In genomic region chr7:91716696-91717095, GRCm38 (mm10) we compare ENCODE assay signal across 21 mouse cellular contexts.
DNase-seq lines count a peak whose midpoint lies in the region; ATAC-seq and TF ChIP-seq lines count a peak whose summit lies in the region.
"Had no signal": no experiment of that assay in that cellular context is flagged by ENCODE, and none has a peak within 500 bp of the region (broad histone marks: within the 10 kb centered on the region; RNA-seq: fewer than 3 reads in every experiment).

No protein-coding gene starts in this region.

- no peaks in the 10 kb centered on the region for H3K4me1 ChIP-seq in embryonic facial prominence, embryonic 14.5 days (ENCODE audit: control insufficient read depth, insufficient read depth, low read length)
- H3K4me1 ChIP-seq in embryonic facial prominence, embryonic 10.5 days: no peaks in the 10 kb centered on the region
- no peaks in the 10 kb centered on the region for H3K4me1 ChIP-seq in forebrain, postnatal 0 days (ENCODE audit: insufficient read depth)
- H3K4me1 ChIP-seq in intestine, embryonic 15.5 days (replicated peaks): no peaks in the 10 kb centered on the region
- H3K4me1 ChIP-seq: hindbrain, embryonic 10.5 days; liver, embryonic 15.5 days; midbrain, embryonic 10.5 days; neural tube, embryonic 12.5 days had no signal

- no peaks in the 10 kb centered on the region for H3K27me3 ChIP-seq in embryonic facial prominence, embryonic 14.5 days (replicated peaks; ENCODE audit: control insufficient read depth, insufficient read depth, low read length)
- H3K27me3 ChIP-seq in embryonic facial prominence, embryonic 10.5 days (replicated peaks; ENCODE audit: low read depth, poor library complexity, severe bottlenecking): no peaks in the 10 kb centered on the region
- H3K27me3 ChIP-seq in forebrain, postnatal 0 days (ENCODE audit: insufficient read depth, low read length): no peaks in the 10 kb centered on the region
- no peaks in the 10 kb centered on the region for H3K27me3 ChIP-seq in intestine, embryonic 15.5 days (replicated peaks)
- H3K27me3 ChIP-seq: liver, embryonic 15.5 days; neural tube, embryonic 12.5 days had no signal

- H3K4me2 ChIP-seq in embryonic facial prominence, embryonic 14.5 days (ENCODE audit: low read depth, low read length): no peak overlapping the region
- no peak overlapping the region for H3K4me2 ChIP-seq in forebrain, postnatal 0 days (ENCODE audit: low read depth)
- no peak overlapping the region for H3K4me2 ChIP-seq in intestine, embryonic 15.5 days (replicated peaks)
- H3K4me2 ChIP-seq: liver, embryonic 15.5 days; neural tube, embryonic 12.5 days had no signal

- intact Hi-C loops in left cerebral cortex, postnatal 25 days (cut with DNase I): no loop called here

- no peak overlapping the region for H3K4me3 ChIP-seq in embryonic facial prominence, embryonic 14.5 days (ENCODE audit: low read depth, low read length)
- H3K4me3 ChIP-seq in embryonic facial prominence, embryonic 10.5 days: no peak overlapping the region
- H3K4me3 ChIP-seq in forebrain, postnatal 0 days (ENCODE audit: low read depth, low read length): no peak overlapping the region
- H3K4me3 ChIP-seq in intestine, embryonic 15.5 days (replicated peaks): no peak overlapping the region
- H3K4me3 ChIP-seq: hindbrain, embryonic 10.5 days; layer of hippocampus, adult 2 months; liver, embryonic 15.5 days; midbrain, embryonic 10.5 days; neural tube, embryonic 12.5 days had no signal

- ATAC-seq in embryonic facial prominence, embryonic 14.5 days (ENCODE audit: low read depth): no peak
- ATAC-seq in megakaryocyte progenitor cell, adult 5-6 weeks (replicated peaks; ENCODE audit: poor library complexity): peak; percentile 100
- no peak for ATAC-seq in forebrain, postnatal 0 days
- no peak for ATAC-seq in intestine, embryonic 15.5 days
- ATAC-seq: hindbrain, postnatal 0 days had no signal

- H3K9me3 ChIP-seq in embryonic facial prominence, embryonic 14.5 days (ENCODE audit: control insufficient read depth, low read length): no peaks in the 10 kb centered on the region
- no peaks in the 10 kb centered on the region for H3K9me3 ChIP-seq in embryonic facial prominence, embryonic 10.5 days
- no peaks in the 10 kb centered on the region for H3K9me3 ChIP-seq in forebrain, postnatal 0 days (ENCODE audit: low read length)
- H3K9me3 ChIP-seq in intestine, embryonic 15.5 days: no peaks in the 10 kb centered on the region
- H3K9me3 ChIP-seq: hindbrain, embryonic 10.5 days; liver, embryonic 15.5 days; midbrain, embryonic 10.5 days; neural tube, embryonic 12.5 days had no signal

- WGBS in embryonic facial prominence, embryonic 14.5 days: 61% methylated on average over 6 of the region's 6 CpGs
- 75% methylated on average over 6 of the region's 6 CpGs for WGBS in embryonic facial prominence, embryonic 10.5 days
- WGBS in forebrain, postnatal 0 days: 74% methylated on average over 6 of the region's 6 CpGs
- WGBS in intestine, embryonic 15.5 days: 72% methylated on average over 6 of the region's 6 CpGs

- H3K9ac ChIP-seq in embryonic facial prominence, embryonic 14.5 days (ENCODE audit: low read depth, low read length): no peak overlapping the region
- H3K9ac ChIP-seq in forebrain, postnatal 0 days: no peak overlapping the region
- no peak overlapping the region for H3K9ac ChIP-seq in intestine, embryonic 15.5 days
- H3K9ac ChIP-seq: liver, embryonic 15.5 days; neural tube, embryonic 12.5 days had no signal

- peak; percentile 3 for DNase-seq in embryonic facial prominence, embryonic 14.5 days (ENCODE audit: low spot score)
- DNase-seq in embryonic facial prominence, embryonic 10.5 days (ENCODE audit: low spot score): no peak
- DNase-seq in 416B (ENCODE audit: low read depth): peak; percentile 3
- peak; percentile 3 for DNase-seq in c-Kit-positive CD71-positive TER-119-positive erythroid progenitor cells, embryonic 14.5 days (ENCODE audit: low spot score)
- no peak for DNase-seq in left cerebral cortex, postnatal 25 days (ENCODE audit: low spot score in 2 of 2)
- DNase-seq in forebrain, postnatal 0 days: no peak
- DNase-seq: cerebellum, adult 9-11 months; gastrocnemius, postnatal 10 days; kidney, adult 11 months; left cerebral cortex, postnatal 4 days; lung, postnatal 14 days; thymus, postnatal 36 days had no signal

- H3K27ac ChIP-seq in embryonic facial prominence, embryonic 14.5 days (replicated peaks; ENCODE audit: low read depth, low read length): no peak overlapping the region
- no peak overlapping the region for H3K27ac ChIP-seq in embryonic facial prominence, embryonic 10.5 days (replicated peaks)
- no peak overlapping the region for H3K27ac ChIP-seq in forebrain, postnatal 0 days (ENCODE audit: low read depth, low read length)
- H3K27ac ChIP-seq in intestine, embryonic 15.5 days: no peak overlapping the region
- H3K27ac ChIP-seq: hindbrain, embryonic 10.5 days; hindbrain, postnatal 0 days; kidney, postnatal 0 days; liver, embryonic 15.5 days; midbrain, embryonic 10.5 days; neural tube, embryonic 12.5 days had no signal

- no peaks in the 10 kb centered on the region for H3K36me3 ChIP-seq in embryonic facial prominence, embryonic 14.5 days (ENCODE audit: control insufficient read depth, insufficient read depth, low read length)
- H3K36me3 ChIP-seq in embryonic facial prominence, embryonic 10.5 days (replicated peaks): no peaks in the 10 kb centered on the region
- H3K36me3 ChIP-seq in forebrain, postnatal 0 days (ENCODE audit: insufficient read depth): no peaks in the 10 kb centered on the region
- H3K36me3 ChIP-seq in intestine, embryonic 15.5 days: no peaks in the 10 kb centered on the region
- H3K36me3 ChIP-seq: hindbrain, embryonic 10.5 days; liver, embryonic 15.5 days; midbrain, embryonic 10.5 days; neural tube, embryonic 12.5 days had no signal

- no peak for TF ChIP-seq CTCF in forebrain, postnatal 0 days (IDR thresholded peaks at IDR 0.05; ENCODE audit: low read depth)

Comparison
In these comparisons a context has a peak if more than half of its experiments do, and no peak if none do; other contexts are left out.
1. DNase-seq: peak in embryonic facial prominence, embryonic 14.5 days (single experiment), 416B (single experiment) and c-Kit-positive CD71-positive TER-119-positive erythroid progenitor cells, embryonic 14.5 days (single experiment); none in embryonic facial prominence, embryonic 10.5 days (single experiment), left cerebral cortex, postnatal 25 days (0 of 2) and forebrain, postnatal 0 days (single experiment).